ENCODE assay signal across 11 mouse cellular contexts in the genomic region with DNA sequence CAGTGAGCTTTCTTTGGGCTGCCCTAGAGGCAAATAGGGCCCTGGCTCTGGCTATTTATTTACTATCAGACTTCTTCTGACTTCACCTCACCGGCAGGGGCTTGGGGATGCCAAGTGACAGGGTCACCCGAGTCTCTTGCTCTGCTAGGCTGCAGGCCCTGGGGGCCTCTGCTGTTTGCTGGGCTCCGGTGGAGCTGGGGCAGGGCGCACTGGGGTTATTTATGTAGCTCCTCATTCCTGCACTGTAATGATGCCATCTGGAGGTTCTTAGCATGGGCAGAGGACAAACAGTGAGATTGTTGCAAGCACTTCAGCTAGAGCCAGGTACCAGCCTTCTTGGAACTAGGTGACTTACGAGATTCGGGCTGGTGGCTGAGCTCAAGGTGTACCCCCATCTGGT. TPM values are rescaled to one million over a fixed set of nuclear protein-coding genes. Genes with fewer than 3 reads are reported as not detected.
DNase-seq lines count a peak whose midpoint lies in the region; ATAC-seq and TF ChIP-seq lines count a peak whose summit lies in the region.
"Had no signal": no experiment of that assay in that cellular context is flagged by ENCODE, and none has a peak within 500 bp of the region (broad histone marks: within the 10 kb centered on the region; RNA-seq: fewer than 3 reads in every experiment).

No protein-coding gene starts in this region.

- H3K27ac ChIP-seq in heart, postnatal 0 days (ENCODE audit: low read depth) = no peak overlapping the region
- H3K27ac ChIP-seq in intestine, embryonic 14.5 days (ENCODE audit: low read depth) = peak overlapping the region; percentile 51; the same call in 1 of the 2 replicates
- H3K27ac ChIP-seq: layer of hippocampus, adult 2 months; stomach, embryonic 15.5 days had no signal

- no peaks in the 10 kb centered on the region for H3K9me3 ChIP-seq in heart, postnatal 0 days (replicated peaks; ENCODE audit: control insufficient read depth, low read length)
- no peaks in the 10 kb centered on the region for H3K9me3 ChIP-seq in intestine, embryonic 14.5 days (ENCODE audit: control insufficient read depth, low read length)
- H3K9me3 ChIP-seq: stomach, embryonic 15.5 days had no signal

- no peak for ATAC-seq in heart, postnatal 0 days (ENCODE audit: insufficient read depth, low read depth)
- no peak for ATAC-seq in intestine, embryonic 14.5 days (replicated peaks; ENCODE audit: low FRiP score, low TSS enrichment, low read depth)

- intact Hi-C loops in heart, postnatal 14 days (cut with DNase I) = no loop called here

- 0 out of 2 replicates have a peak, but pooled peaks have one; percentile 5 for TF ChIP-seq CTCF in heart, postnatal 0 days (IDR thresholded peaks at IDR 0.05; ENCODE audit: low read depth)

- DNase-seq in heart, postnatal 0 days (ENCODE audit: low spot score) = peak; percentile 5
- no peak for DNase-seq in heart, postnatal 14 days
- peak; percentile 58 to 64 for DNase-seq in cerebellum, adult 18-20 months
- no peak for DNase-seq in intestine, embryonic 14.5 days (ENCODE audit: low spot score)
- peak; percentile 37 for DNase-seq in kidney, postnatal 14 days
- DNase-seq in left cerebral cortex, adult 9 months (ENCODE audit: low spot score in 2 of 2) = no peak
- no peak for DNase-seq in T-cell, adult 2 months (ENCODE audit: low spot score)
- DNase-seq in layer of hippocampus, adult 18-20 months (ENCODE audit: low spot score in 2 of 2) = no peak

- no peak overlapping the region for H3K4me3 ChIP-seq in heart, postnatal 0 days (ENCODE audit: low read depth, low read length)
- no peak overlapping the region for H3K4me3 ChIP-seq in intestine, embryonic 14.5 days (ENCODE audit: low read depth, low read length)
- H3K4me3 ChIP-seq: layer of hippocampus, adult 2 months; stomach, embryonic 15.5 days had no signal

- no peaks in the 10 kb centered on the region for H3K4me1 ChIP-seq in heart, postnatal 0 days (ENCODE audit: control insufficient read depth, insufficient read depth)
- H3K4me1 ChIP-seq in intestine, embryonic 14.5 days (replicated peaks; ENCODE audit: control insufficient read depth, insufficient read depth, low read length) = peaks cover 18% of the 10 kb centered on the region

- no peak overlapping the region for H3K4me2 ChIP-seq in heart, postnatal 0 days (ENCODE audit: low read depth, low read length)
- no peak overlapping the region for H3K4me2 ChIP-seq in intestine, embryonic 14.5 days (ENCODE audit: low read length)
- H3K4me2 ChIP-seq: liver, embryonic 11.5 days; stomach, embryonic 15.5 days had no signal

- no peaks in the 10 kb centered on the region for H3K27me3 ChIP-seq in heart, postnatal 0 days (ENCODE audit: control insufficient read depth, insufficient read depth, low read length)
- H3K27me3 ChIP-seq in intestine, embryonic 14.5 days (replicated peaks; ENCODE audit: control insufficient read depth, insufficient read depth, low read length) = no peaks in the 10 kb centered on the region
- H3K27me3 ChIP-seq: stomach, embryonic 15.5 days had no signal

- H3K9ac ChIP-seq in heart, postnatal 0 days (replicated peaks; ENCODE audit: low read depth, low read length) = no peak overlapping the region
- H3K9ac ChIP-seq in intestine, embryonic 14.5 days (ENCODE audit: low read length) = no peak overlapping the region
- H3K9ac ChIP-seq: stomach, embryonic 15.5 days had no signal

- no peaks in the 10 kb centered on the region; the same call in 1 of the 2 replicates for H3K36me3 ChIP-seq in heart, postnatal 0 days (replicated peaks; ENCODE audit: control insufficient read depth, insufficient read depth, low read length)
- peaks cover 8% of the 10 kb centered on the region; the same call in 1 of the 2 replicates for H3K36me3 ChIP-seq in intestine, embryonic 14.5 days (ENCODE audit: control insufficient read depth, insufficient read depth, low read length)

- no peak for TF ChIP-seq EP300 in heart, postnatal 0 days (IDR thresholded peaks at IDR 0.05; ENCODE audit: low read depth)

- WGBS in heart, postnatal 0 days = 67% methylated on average over 6 of the region's 6 CpGs
- 53% methylated on average over 6 of the region's 6 CpGs for WGBS in intestine, embryonic 14.5 days

RNA-seq across cellular contexts. Expression of a gene that starts 41.3 kb away (rescaled TPM):
- 3.4 and 9.6 TPM in 2 replicates for total RNA-seq in heart, postnatal 0 days (2014; rRNA removed; ENCODE audit: low replicate concordance)
- 6.5 and 7.2 TPM in 2 replicates for polyA plus RNA-seq in heart, postnatal 0 days (2015; fragmentation: Nextera tagmentation; extraction: Ambion mirVana)
- total RNA-seq in heart, postnatal 14 days (2021) = 1 to 10 TPM; 4.3 to 4.6 TPM
- 6.7 and 7.6 TPM in 2 replicates for polyA plus RNA-seq in intestine, embryonic 14.5 days (2014; fragmentation: Nextera tagmentation; extraction: Ambion mirVana)
- total RNA-seq in layer of hippocampus, adult 18-20 months (2021) = 1 to 10 TPM; 8.0 to 8.5 TPM

RNA-seq across cellular contexts. Expression of a gene that starts 41.6 kb away (rescaled TPM):
- 4.1 and 14.2 TPM in 2 replicates for total RNA-seq in heart, postnatal 0 days (2014; rRNA removed; ENCODE audit: low replicate concordance)
- polyA plus RNA-seq in heart, postnatal 0 days (2015; fragmentation: Nextera tagmentation; extraction: Ambion mirVana) = 2.5 and 3.1 TPM in 2 replicates
- total RNA-seq in heart, postnatal 14 days (2021) = 1 to 10 TPM; 3.3 to 3.4 TPM
- polyA plus RNA-seq in intestine, embryonic 14.5 days (2014; fragmentation: Nextera tagmentation; extraction: Ambion mirVana) = 13.3 and 14.0 TPM in 2 replicates
- total RNA-seq in layer of hippocampus, adult 18-20 months (2021) = 1 to 10 TPM; 3.5 to 4.8 TPM

RNA-seq across cellular contexts. Expression of a gene that starts 59.6 kb away (rescaled TPM):
- 5.6 and 7.5 TPM in 2 replicates for total RNA-seq in heart, postnatal 0 days (2014; rRNA removed; ENCODE audit: low replicate concordance)
- polyA plus RNA-seq in heart, postnatal 0 days (2015; fragmentation: Nextera tagmentation; extraction: Ambion mirVana) = 1.2 and 1.5 TPM in 2 replicates
- total RNA-seq in heart, postnatal 14 days (2021) = 1 to 10 TPM; 4.5 to 7.2 TPM
- polyA plus RNA-seq in intestine, embryonic 14.5 days (2014; fragmentation: Nextera tagmentation; extraction: Ambion mirVana) = 7.1 and 8.5 TPM in 2 replicates
- 10 to 100 TPM; 50.9 to 53.0 TPM for total RNA-seq in layer of hippocampus, adult 18-20 months (2021)

Comparison
In these comparisons a context has a peak if more than half of its experiments do, and no peak if none do; other contexts are left out.
1. DNase-seq: peak in heart, postnatal 0 days (single experiment), cerebellum, adult 18-20 months (2 of 2) and kidney, postnatal 14 days (single experiment); none in heart, postnatal 14 days (0 of 2), intestine, embryonic 14.5 days (single experiment), left cerebral cortex, adult 9 months (0 of 2), T-cell, adult 2 months (single experiment) and layer of hippocampus, adult 18-20 months (0 of 2).